25 mouse cellular contexts compared by ENCODE assay signal in genomic region chr12:41192829-41193228, GRCm38 (mm10).
A peak's percentile ranks its signal among the peaks of the same experiment; 100 is the strongest.
DNase-seq lines count a peak whose midpoint lies in the region; ATAC-seq and TF ChIP-seq lines count a peak whose summit lies in the region.
"Had no signal": no experiment of that assay in that cellular context is flagged by ENCODE, and none has a peak within 500 bp of the region (broad histone marks: within the 10 kb centered on the region; RNA-seq: fewer than 3 reads in every experiment).

No protein-coding gene starts in this region.

- 0 out of 2 replicates have a peak overlapping the region, but pooled peaks have one; percentile 16 for H3K4me2 ChIP-seq in heart, embryonic 13.5 days
- H3K4me2 ChIP-seq: embryonic facial prominence, embryonic 13.5 days; forebrain, embryonic 13.5 days; heart, embryonic 12.5 days; hindbrain, embryonic 12.5 days; hindbrain, embryonic 15.5 days had no signal

- H3K4me3 ChIP-seq in heart, embryonic 13.5 days, result no peak overlapping the region
- H3K4me3 ChIP-seq in MEL (ENCODE audit: control insufficient read depth in 1 of 2, insufficient read depth in 1 of 2, low read depth in 2 of 2, low read length in 2 of 2), result no peak overlapping the region
- no peak overlapping the region for H3K4me3 ChIP-seq in cerebellum, adult 2 months (replicated peaks; ENCODE audit: insufficient read depth, low read depth, low read length)
- H3K4me3 ChIP-seq: embryonic facial prominence, embryonic 10.5 days; embryonic facial prominence, embryonic 13.5 days; erythroblast, embryonic 14.5 days; forebrain, embryonic 10.5 days; forebrain, embryonic 13.5 days; heart, embryonic 12.5 days; hindbrain, embryonic 12.5 days; hindbrain, embryonic 15.5 days had no signal

- H3K79me2 ChIP-seq in MEL (ENCODE audit: control insufficient read depth, insufficient read depth, low read length, poor library complexity), result no peaks in the 10 kb centered on the region

- no peaks in the 10 kb centered on the region for H3K9me3 ChIP-seq in heart, embryonic 13.5 days
- H3K9me3 ChIP-seq in MEL (replicated peaks; ENCODE audit: insufficient read depth, low read length), result no peaks in the 10 kb centered on the region
- H3K9me3 ChIP-seq: embryonic facial prominence, embryonic 10.5 days; embryonic facial prominence, embryonic 13.5 days; forebrain, embryonic 10.5 days; forebrain, embryonic 13.5 days; heart, embryonic 12.5 days; hindbrain, embryonic 12.5 days; hindbrain, embryonic 15.5 days had no signal

- H3K27ac ChIP-seq in heart, embryonic 13.5 days (replicated peaks), result no peak overlapping the region
- H3K27ac ChIP-seq in MEL (ENCODE audit: control insufficient read depth, low read depth, low read length), result no peak overlapping the region
- H3K27ac ChIP-seq in cerebellum, adult 2 months (ENCODE audit: insufficient read depth, low read length), result no peak overlapping the region
- H3K27ac ChIP-seq: embryonic facial prominence, embryonic 10.5 days; embryonic facial prominence, embryonic 13.5 days; forebrain, embryonic 10.5 days; forebrain, embryonic 13.5 days; hindbrain, embryonic 12.5 days; hindbrain, embryonic 15.5 days had no signal

- no peak for DNase-seq in heart, adult 18-20 months
- DNase-seq in MEL (ENCODE audit: low read depth, low spot score), result peak; percentile 22
- peak; percentile 20 for DNase-seq in brain, adult 2 months (ENCODE audit: low read depth, low spot score)
- DNase-seq in left cerebral cortex, adult 18-20 months (ENCODE audit: low spot score in 2 of 2), result no peak
- no peak for DNase-seq in cerebellum, adult 2 months
- DNase-seq: adrenal gland, adult 8-10 months; adrenal gland, postnatal 25 days; cerebellum, adult 18-20 months; cerebellum, adult 9-11 months; cerebellum, postnatal 36 days; embryo, embryonic 11 days; gastrocnemius, postnatal 10 days; gastrocnemius, postnatal 36 days; kidney, adult 2 months had no signal

- TF ChIP-seq RAD21 in MEL (IDR thresholded peaks at IDR 0.05; ENCODE audit: low read depth, low read length), result no peak

- TF ChIP-seq EP300 in MEL (IDR thresholded peaks at IDR 0.05; ENCODE audit: low read depth in 1 of 2, low read length in 2 of 2), result no peak

- H3K4me1 ChIP-seq in heart, embryonic 13.5 days, result peaks cover 17% of the 10 kb centered on the region
- no peaks in the 10 kb centered on the region for H3K4me1 ChIP-seq in MEL (ENCODE audit: control insufficient read depth in 1 of 2, insufficient read depth in 2 of 2, low read length in 2 of 2)
- no peaks in the 10 kb centered on the region for H3K4me1 ChIP-seq in cerebellum, adult 2 months (ENCODE audit: control insufficient read depth, insufficient read depth, low read length)
- H3K4me1 ChIP-seq: embryonic facial prominence, embryonic 10.5 days; forebrain, embryonic 10.5 days; forebrain, embryonic 13.5 days; hindbrain, embryonic 12.5 days; hindbrain, embryonic 15.5 days had no signal

- ATAC-seq in heart, embryonic 13.5 days (ENCODE audit: extremely low read depth, insufficient number of reproducible peaks, low FRiP score, low TSS enrichment), result no peak
- ATAC-seq: forebrain, embryonic 13.5 days; forebrain, embryonic 16.5 days; intestine, postnatal 0 days had no signal

- no peak for TF ChIP-seq POLR2A in MEL (IDR thresholded peaks at IDR 0.05; ENCODE audit: control insufficient read depth in 1 of 2, insufficient read depth in 1 of 2, low read depth in 1 of 2, low read length in 2 of 2, poor library complexity in 1 of 2)
- no peak for TF ChIP-seq POLR2A in cerebellum, adult 2 months (IDR thresholded peaks at IDR 0.05; ENCODE audit: borderline replicate concordance, insufficient read depth, low read length)

- no peaks in the 10 kb centered on the region for H3K36me3 ChIP-seq in heart, embryonic 13.5 days
- H3K36me3 ChIP-seq in MEL (ENCODE audit: control insufficient read depth in 1 of 2, insufficient read depth in 2 of 2, low read length in 2 of 2), result no peaks in the 10 kb centered on the region
- H3K36me3 ChIP-seq: embryonic facial prominence, embryonic 10.5 days; embryonic facial prominence, embryonic 13.5 days; forebrain, embryonic 10.5 days; heart, embryonic 12.5 days; hindbrain, embryonic 12.5 days; hindbrain, embryonic 15.5 days had no signal

- no peak for TF ChIP-seq CTCF in MEL (IDR thresholded peaks at IDR 0.05 in 2 of 3, conservative IDR thresholded peaks at IDR 0.05 in 1 of 3; ENCODE audit: control insufficient read depth in 1 of 3, insufficient read depth in 1 of 3, low read depth in 2 of 3, low read length in 3 of 3, poor library complexity in 1 of 3, severe bottlenecking in 1 of 3)
- no peak for TF ChIP-seq CTCF in cerebellum, adult 2 months (IDR thresholded peaks at IDR 0.05; ENCODE audit: borderline replicate concordance, insufficient read depth, low read depth, low read length)

- no peak overlapping the region for H3K9ac ChIP-seq in heart, embryonic 13.5 days
- no peak overlapping the region for H3K9ac ChIP-seq in MEL (ENCODE audit: control insufficient read depth, low read depth, low read length, poor library complexity, severe bottlenecking)
- H3K9ac ChIP-seq: embryonic facial prominence, embryonic 13.5 days; forebrain, embryonic 13.5 days; heart, embryonic 12.5 days; hindbrain, embryonic 12.5 days; hindbrain, embryonic 15.5 days had no signal

- WGBS in heart, embryonic 13.5 days, result 21% methylated on average over 3 of the region's 3 CpGs
- 95% methylated on average over 3 of the region's 3 CpGs for WGBS in cerebellum, adult 2 months

- H3K27me3 ChIP-seq in heart, embryonic 13.5 days (replicated peaks), result no peaks in the 10 kb centered on the region
- H3K27me3 ChIP-seq in MEL (ENCODE audit: control insufficient read depth in 1 of 2, insufficient read depth in 2 of 2, low read length in 2 of 2), result no peaks in the 10 kb centered on the region
- no peaks in the 10 kb centered on the region for H3K27me3 ChIP-seq in cerebellum, adult 2 months (ENCODE audit: control insufficient read depth, insufficient read depth, low read length)
- H3K27me3 ChIP-seq: embryonic facial prominence, embryonic 13.5 days; forebrain, embryonic 13.5 days; heart, embryonic 12.5 days; hindbrain, embryonic 12.5 days; hindbrain, embryonic 15.5 days had no signal

TF ChIP-seq in MEL, 35 proteins besides CTCF, POLR2A, EP300 and RAD21:
- no peak for TF ChIP-seq NRF1 (IDR thresholded peaks at IDR 0.05; ENCODE audit: insufficient read depth, low read depth, low read length, poor library complexity, severe bottlenecking)
- peak; percentile 16; the same call in 1 of the 2 replicates for TF ChIP-seq ZNF384 (IDR thresholded peaks at IDR 0.05; ENCODE audit: low read depth, low read length)
- TF ChIP-seq HCFC1 (IDR thresholded peaks at IDR 0.05; ENCODE audit: low read depth, low read length), result no peak

Comparison
In these comparisons a context has a peak if more than half of its experiments do, and no peak if none do; other contexts are left out.
1. DNase-seq: peak in MEL (single experiment) and brain, adult 2 months (single experiment); none in heart, adult 18-20 months (0 of 2), left cerebral cortex, adult 18-20 months (0 of 2) and cerebellum, adult 2 months (0 of 2).